ENCODE assay signal across 7 mouse cellular contexts in genomic region chr12:26115339-26115912, GRCm38 (mm10).
DNase-seq lines count a peak whose midpoint lies in the region; ATAC-seq and TF ChIP-seq lines count a peak whose summit lies in the region.

No protein-coding gene starts in this region.

- H3K27ac ChIP-seq in left cerebral cortex, adult 2 months: peak overlapping the region; percentile 24; the same call in 1 of the 2 replicates
- H3K27ac ChIP-seq in midbrain, postnatal 0 days (ENCODE audit: low read depth, low read length): no peak overlapping the region

- no peaks in the 10 kb centered on the region for H3K36me3 ChIP-seq in midbrain, postnatal 0 days (ENCODE audit: insufficient read depth, low read length)

- H3K9me3 ChIP-seq in midbrain, postnatal 0 days (ENCODE audit: low read length): no peaks in the 10 kb centered on the region

- H3K4me3 ChIP-seq in left cerebral cortex, adult 2 months: no peak overlapping the region
- H3K4me3 ChIP-seq in midbrain, postnatal 0 days (ENCODE audit: low read depth, low read length): no peak overlapping the region

- H3K4me1 ChIP-seq in midbrain, postnatal 0 days (ENCODE audit: insufficient read depth, low read length): 0 out of 2 replicates have a peak, but pooled peaks cover 4% of the 10 kb centered on the region

- ATAC-seq in midbrain, postnatal 0 days (ENCODE audit: low FRiP score): peak; percentile 47

- no peak overlapping the region for H3K4me2 ChIP-seq in midbrain, postnatal 0 days (ENCODE audit: low read depth, low read length, poor library complexity, severe bottlenecking)

- TF ChIP-seq CTCF in left cerebral cortex, adult 2 months (IDR thresholded peaks at IDR 0.05): no peak
- no peak for TF ChIP-seq CTCF in midbrain, postnatal 0 days (IDR thresholded peaks at IDR 0.05)

- 28% methylated on average over 9 of the region's 9 CpGs for WGBS in midbrain, postnatal 0 days

- H3K9ac ChIP-seq in midbrain, postnatal 0 days (replicated peaks; ENCODE audit: low read length, poor library complexity, severe bottlenecking): no peak overlapping the region

- intact Hi-C loops in left cerebral cortex, adult 2 months (cut with DNase I): no loop called here

- no peaks in the 10 kb centered on the region for H3K27me3 ChIP-seq in midbrain, postnatal 0 days (ENCODE audit: insufficient read depth, low read length)

- peak in 1 of 2 experiments; percentile 10 for DNase-seq in left cerebral cortex, adult 2 months (ENCODE audit: extremely low spot score in 1 of 2, low spot score in 2 of 2)
- DNase-seq in left cerebral cortex, adult 18-20 months (ENCODE audit: low spot score in 2 of 2): no peak
- peak; percentile 63 for DNase-seq in cerebellum, adult 9-11 months
- peak; percentile 2 to 5 for DNase-seq in heart, adult 9 months (ENCODE audit: low spot score in 2 of 2)
- DNase-seq in midbrain, postnatal 0 days (ENCODE audit: low spot score): peak; percentile 69
- no peak for DNase-seq in natural killer cell, adult 2 months (ENCODE audit: low spot score in 2 of 2)
- DNase-seq in thymus, postnatal 14 days: no peak

Comparison
In these comparisons a context has a peak if more than half of its experiments do, and no peak if none do; other contexts are left out.
1. DNase-seq: peak in cerebellum, adult 9-11 months (single experiment), heart, adult 9 months (2 of 2) and midbrain, postnatal 0 days (single experiment); none in left cerebral cortex, adult 18-20 months (0 of 2), natural killer cell, adult 2 months (0 of 2) and thymus, postnatal 14 days (single experiment).